Mouse (Mus musculus) heart, embryonic 16.5 days (tissue): ENCODE data around the gene Nf2. TPM values are rescaled to one million over a fixed set of nuclear protein-coding genes. Genes with fewer than 3 reads are reported as not detected.

Experiments
- ATAC-seq: fragments of 200-750 bp; cut with Nextera tagmentation; replicated peaks from 2 replicates; pipeline ENCODE4 v1.8.0; 2017; ENCODE audit warnings: moderate number of reproducible peaks; ENCODE audit not compliant: insufficient read depth, low FRiP score; ENCODE audit errors: extremely low read depth
- H3K27ac ChIP-seq: fragments of 300-500 bp; sonication (generic); 2 replicates; pipeline ENCODE4 v1.5.1; 2014; ENCODE audit warnings: mild to moderate bottlenecking, low read length, control low read depth, moderate library complexity
- H3K27me3 ChIP-seq: fragments of 300-500 bp; sonication (generic); 2 replicates; pipeline ENCODE4 v1.6.1; 2014; ENCODE audit warnings: low read length, mixed read lengths; ENCODE audit not compliant: control insufficient read depth, insufficient read depth
- H3K36me3 ChIP-seq: fragments of 300-500 bp; sonication (generic); 2 replicates; pipeline ENCODE4 v1.6.1; 2014; ENCODE audit not compliant: control insufficient read depth, insufficient read depth
- H3K4me1 ChIP-seq: fragments of 300-500 bp; sonication (generic); 2 replicates; pipeline ENCODE4 v1.6.1; 2014; ENCODE audit warnings: low read length, mixed read lengths; ENCODE audit not compliant: control insufficient read depth, insufficient read depth
- H3K4me2 ChIP-seq: fragments of 300-500 bp; sonication (generic); 2 replicates; pipeline ENCODE4 v1.6.1; 2014; ENCODE audit warnings: low read depth, mild to moderate bottlenecking, control low read depth, low read length
- H3K4me3 ChIP-seq: fragments of 300-500 bp; sonication (generic); 2 replicates; pipeline ENCODE4 v1.5.1; 2014; ENCODE audit warnings: mild to moderate bottlenecking, control low read depth, low read length
- H3K9ac ChIP-seq: fragments of 300-500 bp; sonication (generic); 2 replicates; pipeline ENCODE4 v1.6.1; 2014; ENCODE audit warnings: low read length, control low read depth
- H3K9me3 ChIP-seq: fragments of 300-500 bp; sonication (generic); replicated peaks from 2 replicates; pipeline ENCODE4 v1.6.1; 2016; ENCODE audit warnings: low read length; ENCODE audit not compliant: control insufficient read depth
- WGBS: fragments of 180-500 bp; shearing (Covaris S2); extraction: QIAGEN DNeasy Blood & Tissue Kit; methylation state at CpG from one replicate; pipeline ENCODE4 v1.1.7; 2014; 5-methylcytosine and 5-hydroxymethylcytosine counted together
- polyA plus RNA-seq: library from polyadenylated mRNA; unstranded; fragments of >200 nt; fragmentation: Nextera tagmentation; extraction: Ambion mirVana; gene quantifications from 2 replicates; pipeline ENCODE4 v1.2.1, GENCODE M21; 2015

The Nf2 gene
- polyA plus RNA-seq, 1 experiment from 2014 or later: 42.8 TPM

DNA sequence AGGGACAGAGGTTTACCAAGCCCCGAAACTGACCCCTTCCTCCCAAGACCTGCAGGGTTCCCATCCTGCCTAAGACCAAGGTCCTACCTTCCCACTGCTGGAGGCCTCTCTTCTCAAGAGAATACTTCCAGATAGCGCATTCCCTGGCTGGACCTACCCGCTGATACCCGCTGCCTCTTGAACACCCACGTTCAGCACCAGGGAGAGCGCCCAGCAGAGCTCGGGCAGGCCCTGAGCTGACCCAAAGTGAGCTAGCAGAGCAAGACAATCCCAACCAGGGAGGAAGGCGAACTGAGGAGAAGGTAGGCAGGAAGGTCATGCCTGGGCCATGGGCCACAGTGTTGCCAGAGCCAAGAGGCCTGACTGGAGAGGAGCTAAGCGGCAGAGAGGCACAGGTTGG, 99.1 kb downstream of the Nf2 start:
- peak; percentile 58; the same call in 1 of the 2 replicates for ATAC-seq
- no peak overlapping the region for H3K9ac ChIP-seq
- no peak overlapping the region for H3K27ac ChIP-seq
- no peak overlapping the region for H3K4me3 ChIP-seq
- WGBS: 4% methylated on average over 9 of the region's 9 CpGs
- no peaks in the 10 kb centered on the region for H3K36me3 ChIP-seq
- peaks cover 58% of the 10 kb centered on the region for H3K27me3 ChIP-seq
- no peak overlapping the region for H3K4me2 ChIP-seq
- peaks cover 5% of the 10 kb centered on the region for H3K9me3 ChIP-seq
- peaks cover 11% of the 10 kb centered on the region for H3K4me1 ChIP-seq

- H3K27me3 ChIP-seq: peaks cover 84% of the 10 kb centered on the region
- H3K4me1 ChIP-seq: peaks cover 11% of the 10 kb centered on the region
- 2% methylated on average over 11 of the region's 12 CpGs for WGBS
- H3K36me3 ChIP-seq: no peaks in the 10 kb centered on the region
- no peak for ATAC-seq
- no peaks in the 10 kb centered on the region for H3K9me3 ChIP-seq
- H3K9ac ChIP-seq: no peak overlapping the region
- H3K4me2 ChIP-seq: peak overlapping the region; percentile 79
- H3K27ac ChIP-seq: no peak overlapping the region
- H3K4me3 ChIP-seq: peak overlapping the region; percentile 54
These were observed 102.1 kb downstream of the Nf2 start for GRCm38 (mm10) chr11:4747285-4747684.

- no peak for ATAC-seq
- H3K4me2 ChIP-seq: peak within 1 kb of the TSS; percentile 79
- H3K9ac ChIP-seq: no peak within 1 kb of the TSS; the same call in 1 of the 2 replicates
- peaks cover 88% of the 10 kb centered on the region for H3K27me3 ChIP-seq
- H3K4me1 ChIP-seq: peaks cover 11% of the 10 kb centered on the region
- H3K4me3 ChIP-seq: peak within 1 kb of the TSS; percentile 54
- 2% methylated on average over 28 of the region's 73 CpGs for WGBS
- no peaks in the 10 kb centered on the region for H3K36me3 ChIP-seq
- H3K9me3 ChIP-seq: no peaks in the 10 kb centered on the region
- no peak within 1 kb of the TSS for H3K27ac ChIP-seq
These were observed 102.6 kb downstream of the Nf2 start, which contains the start of gene Cabp7 for GRCm38 (mm10) chr11:4746733-4747132. TSS of gene Cabp7 (minus strand) at chr11:4746778.

DNA sequence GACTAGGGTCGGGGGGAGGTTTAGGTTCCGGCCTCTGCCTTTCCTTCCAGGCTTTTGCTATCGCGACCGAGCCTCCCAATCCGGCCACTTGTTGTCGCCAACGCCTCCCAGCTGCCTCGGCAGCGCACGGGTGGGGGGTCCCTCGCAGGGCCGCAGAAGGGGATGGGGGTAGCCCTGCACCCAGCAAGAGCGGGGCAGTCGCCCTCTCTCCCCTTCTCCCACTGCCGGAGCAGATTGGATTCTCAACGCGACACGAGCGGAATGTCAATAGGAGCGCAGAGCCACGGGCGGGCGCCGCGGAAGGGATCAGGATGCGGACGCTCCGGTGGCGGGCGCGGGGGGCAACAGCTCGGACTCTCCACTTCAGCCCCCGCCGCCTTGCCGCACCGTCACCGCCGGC, 103.4 kb downstream of the Nf2 start:
- Histone ChIP-seq H3K9me3 (no peaks in the 10 kb centered on the region), H3K36me3 (no peaks in the 10 kb centered on the region), H3K27ac (no peak overlapping the region), H3K4me3 (peak overlapping the region; percentile 54), H3K4me1 (peaks cover 11% of the 10 kb centered on the region), H3K27me3 (peaks cover 93% of the 10 kb centered on the region), H3K9ac (no peak overlapping the region), H3K4me2 (peak overlapping the region; percentile 79)
- no peak for ATAC-seq
- WGBS: under 1% methylated on average over 39 of the region's 39 CpGs

- Histone ChIP-seq H3K27me3 (peaks cover 82% of the 10 kb centered on the region), H3K9ac (no peak overlapping the region), H3K27ac (no peak overlapping the region), H3K9me3 (no peaks in the 10 kb centered on the region), H3K4me1 (peaks cover 11% of the 10 kb centered on the region), H3K4me3 (no peak overlapping the region), H3K4me2 (no peak overlapping the region), H3K36me3 (no peaks in the 10 kb centered on the region)
- 58% methylated on average over 6 of the region's 6 CpGs for WGBS
- ATAC-seq: no peak
These were observed 104.6 kb downstream of the Nf2 start for GRCm38 (mm10) chr11:4744691-4745090.

DNA sequence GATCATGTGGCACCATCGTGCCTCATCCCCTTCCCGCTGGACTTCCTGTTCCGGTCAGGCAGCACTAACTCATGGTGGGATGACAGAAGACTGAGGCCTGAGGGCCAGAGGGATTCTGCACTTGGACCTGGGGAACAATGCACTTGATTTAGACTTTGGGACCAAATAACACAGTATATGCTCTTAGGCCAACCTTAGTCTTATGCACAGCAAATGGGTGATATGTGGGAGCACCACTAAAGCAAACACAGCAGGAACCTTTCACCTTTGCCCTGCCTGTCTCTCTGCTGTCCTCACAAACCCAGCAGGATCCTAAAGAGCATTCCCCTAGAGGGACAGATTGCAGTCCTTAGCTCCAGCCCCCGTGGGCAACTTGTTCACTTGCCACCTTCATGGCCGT, 108.6 kb downstream of the Nf2 start:
- Histone ChIP-seq H3K27me3 (peaks cover 44% of the 10 kb centered on the region), H3K4me1 (peaks cover under 1% of the 10 kb centered on the region), H3K27ac (no peak overlapping the region), H3K4me2 (no peak overlapping the region), H3K36me3 (no peaks in the 10 kb centered on the region), H3K4me3 (no peak overlapping the region), H3K9ac (no peak overlapping the region), H3K9me3 (no peaks in the 10 kb centered on the region)
- no peak for ATAC-seq
- WGBS: 48% methylated on average over 5 of the region's 5 CpGs

- H3K27ac ChIP-seq: no peak overlapping the region
- ATAC-seq: no peak
- peaks cover 24% of the 10 kb centered on the region for H3K27me3 ChIP-seq
- H3K9me3 ChIP-seq: no peaks in the 10 kb centered on the region
- H3K4me1 ChIP-seq: no peaks in the 10 kb centered on the region
- H3K4me3 ChIP-seq: no peak overlapping the region
- H3K36me3 ChIP-seq: no peaks in the 10 kb centered on the region
- no peak overlapping the region for H3K4me2 ChIP-seq
- 94% methylated on average over 16 of the region's 16 CpGs for WGBS
- no peak overlapping the region for H3K9ac ChIP-seq
These were observed 110.6 kb downstream of the Nf2 start for GRCm38 (mm10) chr11:4738719-4739118.

DNA sequence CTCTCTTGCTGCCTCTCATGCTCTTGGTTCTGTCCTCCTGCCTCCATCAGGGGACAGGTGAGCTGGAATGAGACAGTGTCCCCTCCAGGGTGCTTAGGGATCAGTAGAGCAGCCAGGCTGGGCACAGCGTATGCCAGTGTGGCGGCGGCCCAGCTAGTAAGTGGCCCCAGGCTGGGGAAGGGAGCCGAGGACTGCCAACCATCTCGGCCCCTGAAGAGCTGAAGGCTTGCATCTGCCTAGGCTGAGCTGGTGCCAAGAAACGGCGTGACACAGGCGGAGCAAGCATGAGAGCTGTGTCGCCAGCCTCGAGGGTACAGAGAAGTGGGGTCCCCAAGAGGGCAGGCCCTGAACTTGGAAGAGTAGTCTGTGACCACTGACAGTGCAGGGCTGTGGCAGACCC, 111.7 kb downstream of the Nf2 start:
- no peaks in the 10 kb centered on the region for H3K9me3 ChIP-seq

GRCm38 (mm10) chr11:4736355-4736754, 113.0 kb downstream of the Nf2 start:
- Histone ChIP-seq H3K9ac (no peak overlapping the region), H3K4me3 (no peak overlapping the region), H3K4me2 (no peak overlapping the region), H3K9me3 (no peaks in the 10 kb centered on the region), H3K27ac (no peak overlapping the region), H3K27me3 (peaks cover 3% of the 10 kb centered on the region), H3K4me1 (no peaks in the 10 kb centered on the region), H3K36me3 (no peaks in the 10 kb centered on the region)
- no peak for ATAC-seq
- WGBS: 58% methylated on average over 6 of the region's 6 CpGs

More for the DNA sequence above, 111.7 kb downstream of the Nf2 start:
- Histone ChIP-seq H3K9ac (no peak overlapping the region), H3K4me3 (no peak overlapping the region), H3K4me1 (no peaks in the 10 kb centered on the region), H3K36me3 (no peaks in the 10 kb centered on the region), H3K4me2 (no peak overlapping the region), H3K27ac (no peak overlapping the region), H3K27me3 (peaks cover 14% of the 10 kb centered on the region)
- 70% methylated on average over 10 of the region's 10 CpGs for WGBS
- ATAC-seq: no peak
